Mouse (Mus musculus) fibroblast of lung, adult 2 months (primary cell): Measurements from ENCODE around the gene Ppp3r1.

Experiments
- DNase-seq: peaks from one replicate; pipeline ENCODE4 v3.0.0-alpha.2; 2011; ENCODE audit warnings: low read depth

Ppp3r1 gene

GRCm38 (mm10) chr11:17158858-17159737 is at the start of gene Ppp3r1:
TSS of gene Ppp3r1 (plus strand) at chr11:17159263.
- peak; percentile 91 for DNase-seq

- no peak for DNase-seq
These were observed 46.5 kb upstream of the Ppp3r1 start for GRCm38 (mm10) chr11:17112419-17113090.

GRCm38 (mm10) chr11:17126418-17126817 is 32.6 kb upstream of the Ppp3r1 start:
- DNase-seq: no peak

- no peak for DNase-seq
These were observed 23.4 kb upstream of the Ppp3r1 start for GRCm38 (mm10) chr11:17135638-17136037.

GRCm38 (mm10) chr11:17138306-17139033 is 20.6 kb upstream of the Ppp3r1 start:
- no peak for DNase-seq

GRCm38 (mm10) chr11:17159738-17160241 is 727 bp downstream of the Ppp3r1 start:
- no peak for DNase-seq

GRCm38 (mm10) chr11:17160242-17160641 is 1.2 kb downstream of the Ppp3r1 start:
- DNase-seq: no peak

GRCm38 (mm10) chr11:17163956-17164355 is 4.9 kb downstream of the Ppp3r1 start:
- DNase-seq: no peak

GRCm38 (mm10) chr11:17166627-17167026 is 7.6 kb downstream of the Ppp3r1 start:
- DNase-seq: no peak

GRCm38 (mm10) chr11:17169262-17169661 is 10.2 kb downstream of the Ppp3r1 start:
- DNase-seq: no peak

GRCm38 (mm10) chr11:17170938-17171729 is 12.1 kb downstream of the Ppp3r1 start:
- DNase-seq: no peak

- DNase-seq: no peak
These were observed 13.2 kb downstream of the Ppp3r1 start for GRCm38 (mm10) chr11:17172300-17172699.

GRCm38 (mm10) chr11:17176638-17177037 is 17.6 kb downstream of the Ppp3r1 start:
- DNase-seq: no peak

GRCm38 (mm10) chr11:17180753-17181152 is 21.7 kb downstream of the Ppp3r1 start:
- DNase-seq: no peak

GRCm38 (mm10) chr11:17181807-17182206 is 22.7 kb downstream of the Ppp3r1 start, which contains the start of gene Wdr92:
TSS of gene Wdr92 (plus strand) at chr11:17182107.
- DNase-seq: no peak

- DNase-seq: no peak
These were observed 24.1 kb downstream of the Ppp3r1 start for GRCm38 (mm10) chr11:17183165-17183564.

GRCm38 (mm10) chr11:17187649-17188048 is 28.6 kb downstream of the Ppp3r1 start:
- DNase-seq: no peak

GRCm38 (mm10) chr11:17188786-17189185 is 29.7 kb downstream of the Ppp3r1 start:
- DNase-seq: no peak

GRCm38 (mm10) chr11:17192151-17192844 is 33.2 kb downstream of the Ppp3r1 start:
- DNase-seq: no peak

GRCm38 (mm10) chr11:17199170-17199569 is 40.1 kb downstream of the Ppp3r1 start:
- no peak for DNase-seq
